ENCODE assay signal across 8 mouse cellular contexts in the genomic region with DNA sequence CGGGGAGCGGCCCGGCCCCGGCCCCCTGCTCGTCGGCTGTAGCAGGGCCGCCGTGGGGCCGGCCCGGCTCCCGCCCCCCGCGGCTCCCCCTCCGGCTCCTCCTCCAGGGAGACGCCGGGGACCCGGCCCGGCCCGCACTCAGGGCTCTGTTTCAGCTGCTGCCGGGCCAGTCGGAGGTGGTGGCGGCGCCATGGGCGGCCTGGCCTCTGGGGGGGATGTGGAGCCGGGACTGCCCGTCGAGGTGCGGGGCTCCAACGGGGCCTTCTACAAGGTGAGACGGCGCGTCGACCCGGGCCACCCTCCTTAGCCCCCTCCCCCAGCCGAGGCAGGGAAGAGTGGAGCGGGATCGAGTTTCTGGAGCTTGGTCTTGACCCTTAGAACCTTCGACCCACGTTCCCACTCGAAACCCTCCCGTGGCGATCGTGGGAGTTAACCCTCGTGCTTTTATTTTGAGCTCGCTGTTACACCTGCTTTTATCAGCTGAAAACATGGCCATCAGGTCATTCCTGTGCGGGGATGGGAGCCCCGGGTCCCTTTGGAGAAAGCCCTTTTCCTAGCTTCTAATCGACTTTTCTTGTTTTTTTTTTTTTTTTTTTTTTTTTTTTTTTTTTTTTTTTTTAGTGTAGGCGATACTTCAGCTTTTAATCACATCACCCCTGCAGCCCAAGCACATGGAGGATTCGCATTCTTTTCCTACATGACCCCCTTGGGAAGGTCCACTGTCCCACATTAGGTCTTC. TPM values are rescaled to one million over a fixed set of nuclear protein-coding genes. Genes with fewer than 3 reads are reported as not detected.
DNase-seq lines count a peak whose midpoint lies in the region.

No protein-coding gene starts in this region.

- H3K4me3 ChIP-seq in heart, embryonic 10.5 days = peak overlapping the region; percentile 99
- peak overlapping the region; percentile 100 for H3K4me3 ChIP-seq in limb, embryonic 10.5 days

- H3K9me3 ChIP-seq in heart, embryonic 10.5 days = no peaks in the 10 kb centered on the region
- H3K9me3 ChIP-seq in limb, embryonic 10.5 days (replicated peaks) = no peaks in the 10 kb centered on the region

- peaks cover 15% of the 10 kb centered on the region for H3K36me3 ChIP-seq in heart, embryonic 10.5 days
- peaks cover 33% of the 10 kb centered on the region for H3K36me3 ChIP-seq in limb, embryonic 10.5 days

- peak; percentile 81 for DNase-seq in cerebellum, adult 11-12 months
- DNase-seq in cerebellum, postnatal 25 days = no peak
- DNase-seq in urinary bladder, postnatal 14 days (ENCODE audit: low spot score) = peak; percentile 65
- DNase-seq in urinary bladder, postnatal 36 days (ENCODE audit: low spot score in 2 of 2) = no peak
- peak; percentile 89 for DNase-seq in heart, embryonic 10.5 days (ENCODE audit: low spot score)
- DNase-seq in limb, embryonic 10.5 days (ENCODE audit: low spot score) = no peak
- peak; percentile 44 for DNase-seq in mesoderm, embryonic 11.5 days (ENCODE audit: low read depth, low spot score)
- DNase-seq in retina, postnatal 1 day = no peak

- H3K27me3 ChIP-seq in heart, embryonic 10.5 days (ENCODE audit: insufficient read depth, poor library complexity, severe bottlenecking) = no peaks in the 10 kb centered on the region
- no peaks in the 10 kb centered on the region for H3K27me3 ChIP-seq in limb, embryonic 10.5 days (ENCODE audit: low read depth, poor library complexity, severe bottlenecking)

- H3K27ac ChIP-seq in heart, embryonic 10.5 days = peak overlapping the region; percentile 98
- peak overlapping the region; percentile 99 for H3K27ac ChIP-seq in limb, embryonic 10.5 days

- peaks cover 29% of the 10 kb centered on the region for H3K4me1 ChIP-seq in heart, embryonic 10.5 days
- peaks cover 27% of the 10 kb centered on the region for H3K4me1 ChIP-seq in limb, embryonic 10.5 days

- 1% methylated on average over 50 of the region's 50 CpGs for WGBS in heart, embryonic 10.5 days
- WGBS in limb, embryonic 10.5 days = under 1% methylated on average over 50 of the region's 50 CpGs

RNA-seq across cellular contexts. Expression of a gene that starts 0.5 kb away (rescaled TPM):
- 31.5 and 44.7 TPM in 2 replicates for polyA plus RNA-seq in heart, embryonic 10.5 days (2016; fragmentation: Nextera tagmentation; extraction: Ambion mirVana)
- 45.4 and 48.1 TPM in 2 replicates for polyA plus RNA-seq in limb, embryonic 10.5 days (2016; fragmentation: Nextera tagmentation; extraction: Ambion mirVana)

RNA-seq across cellular contexts. Expression of a gene that starts 11.5 kb away (rescaled TPM):
- 18.8 and 21.8 TPM in 2 replicates for polyA plus RNA-seq in heart, embryonic 10.5 days (2016; fragmentation: Nextera tagmentation; extraction: Ambion mirVana)
- polyA plus RNA-seq in limb, embryonic 10.5 days (2016; fragmentation: Nextera tagmentation; extraction: Ambion mirVana) = 9.1 and 13.7 TPM in 2 replicates

RNA-seq across cellular contexts. Expression of a gene that starts 15.6 kb away (rescaled TPM):
- 0.25 and 7.5 TPM in 2 replicates for polyA plus RNA-seq in heart, embryonic 10.5 days (2016; fragmentation: Nextera tagmentation; extraction: Ambion mirVana)
- polyA plus RNA-seq in limb, embryonic 10.5 days (2016; fragmentation: Nextera tagmentation; extraction: Ambion mirVana) = not detected in 2 replicates

RNA-seq across cellular contexts. Expression of a gene that starts 21.8 kb away (rescaled TPM):
- 0.15 TPM in 1 of 2 replicates, not detected in the other for polyA plus RNA-seq in heart, embryonic 10.5 days (2016; fragmentation: Nextera tagmentation; extraction: Ambion mirVana)
- polyA plus RNA-seq in limb, embryonic 10.5 days (2016; fragmentation: Nextera tagmentation; extraction: Ambion mirVana) = 0.16 TPM in 1 of 2 replicates, not detected in the other

RNA-seq across cellular contexts. Expression of a gene that starts 27.6 kb away (rescaled TPM):
- polyA plus RNA-seq in heart, embryonic 10.5 days (2016; fragmentation: Nextera tagmentation; extraction: Ambion mirVana) = 15.6 and 24.1 TPM in 2 replicates
- polyA plus RNA-seq in limb, embryonic 10.5 days (2016; fragmentation: Nextera tagmentation; extraction: Ambion mirVana) = 1.5 TPM in 2 replicates

Comparison
In these comparisons a context has a peak if more than half of its experiments do, and no peak if none do; other contexts are left out.
1. DNase-seq: peak in cerebellum, adult 11-12 months (single experiment), urinary bladder, postnatal 14 days (single experiment), heart, embryonic 10.5 days (single experiment) and mesoderm, embryonic 11.5 days (single experiment); none in cerebellum, postnatal 25 days (0 of 2), urinary bladder, postnatal 36 days (0 of 2), limb, embryonic 10.5 days (single experiment) and retina, postnatal 1 day (single experiment).